Mouse (Mus musculus) hindbrain, embryonic 11.5 days (tissue): ENCODE measurements at regions not wholly inside any gene's neighbourhood (a gene's known extent, or its start where the extent isn't known, plus 50 kb on each side); places are given as distances from the start of the nearest gene placed in this dataset.

ENCODE experiments used
- ATAC-seq: fragments of 200-750 bp; cut with Nextera tagmentation; 2 replicates; pipeline ENCODE4 v1.8.0; 2017; ENCODE audit warnings: mild to moderate bottlenecking, moderate TSS enrichment, moderate library complexity; ENCODE audit not compliant: low FRiP score
- DNase-seq: peaks from one replicate; pipeline ENCODE4 v3.0.0-alpha.2; 2015; ENCODE audit warnings: low spot score
- H3K27ac ChIP-seq: fragments of 300-500 bp; sonication (generic); 2 replicates; pipeline ENCODE4 v1.5.1; 2014; ENCODE audit warnings: mild to moderate bottlenecking, low read depth, low read length
- H3K27me3 ChIP-seq: fragments of 300-500 bp; sonication (generic); 2 replicates; pipeline ENCODE4 v1.6.1; 2014; ENCODE audit warnings: mild to moderate bottlenecking, low read length, moderate library complexity, mixed read lengths; ENCODE audit not compliant: control insufficient read depth, insufficient read depth
- H3K36me3 ChIP-seq: fragments of 300-500 bp; sonication (generic); 2 replicates; pipeline ENCODE4 v1.6.1; 2014; ENCODE audit warnings: mild to moderate bottlenecking, low read length, moderate library complexity, mixed read lengths; ENCODE audit not compliant: control insufficient read depth, insufficient read depth
- H3K4me1 ChIP-seq: fragments of 300-500 bp; sonication (generic); replicated peaks from 2 replicates; pipeline ENCODE4 v1.6.1; 2014; ENCODE audit warnings: low read length, mixed read lengths; ENCODE audit not compliant: control insufficient read depth, insufficient read depth
- H3K4me2 ChIP-seq: fragments of 300-500 bp; sonication (generic); replicated peaks from 2 replicates; pipeline ENCODE4 v1.6.1; 2014; ENCODE audit warnings: mild to moderate bottlenecking, low read depth, low read length
- H3K4me3 ChIP-seq: fragments of 300-500 bp; sonication (generic); 2 replicates; pipeline ENCODE4 v1.5.1; 2014; ENCODE audit warnings: low read depth, low read length
- H3K9ac ChIP-seq: fragments of 300-500 bp; sonication (generic); 2 replicates; pipeline ENCODE4 v1.6.1; 2014; ENCODE audit warnings: low read depth, low read length
- H3K9me3 ChIP-seq: fragments of 300-500 bp; sonication (generic); 2 replicates; pipeline ENCODE4 v1.6.1; 2016; ENCODE audit warnings: low read length; ENCODE audit not compliant: control insufficient read depth
- WGBS: fragments of 180-500 bp; shearing (Covaris S2); extraction: QIAGEN DNeasy Blood & Tissue Kit; methylation state at CpG from one replicate; pipeline ENCODE4 v1.1.7; 2014; 5-methylcytosine and 5-hydroxymethylcytosine counted together

DNA sequence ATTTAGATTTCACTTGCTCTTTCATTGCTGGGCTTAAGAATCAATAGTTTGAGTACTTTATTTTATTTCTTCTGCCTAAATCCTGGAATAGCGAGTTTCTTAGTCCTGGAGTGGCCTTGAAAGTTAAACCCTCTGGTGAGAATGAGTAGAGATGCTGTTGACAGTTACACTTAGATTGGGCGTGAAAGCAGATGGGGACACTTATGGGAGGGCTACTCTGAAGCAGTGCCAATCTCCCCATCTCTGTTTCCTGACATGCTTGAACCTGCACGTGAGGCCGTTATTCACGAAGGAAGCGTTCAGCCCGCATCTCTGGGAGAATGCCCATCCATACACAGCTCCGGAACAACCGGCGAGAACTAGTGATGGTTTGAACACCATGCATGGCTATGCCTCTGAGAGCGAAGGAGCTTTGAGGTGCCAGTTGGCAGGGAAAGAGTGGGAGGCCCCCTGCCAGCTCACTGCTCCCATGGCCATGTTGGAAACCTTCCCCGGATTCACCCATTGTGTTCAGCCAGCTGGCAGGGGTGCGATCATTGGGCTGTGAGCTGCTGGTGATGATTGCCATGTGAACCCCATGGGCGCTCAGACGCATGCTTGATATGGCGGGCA is 792.2 kb upstream of the Got2 start:
- H3K4me2 ChIP-seq = no peak overlapping the region
- H3K4me1 ChIP-seq = no peaks in the 10 kb centered on the region
- H3K36me3 ChIP-seq = no peaks in the 10 kb centered on the region
- ATAC-seq (no peak), DNase-seq (no peak)
- no peak overlapping the region for H3K4me3 ChIP-seq
- WGBS = 91% methylated on average over 16 of the region's 16 CpGs
- H3K9me3 ChIP-seq = no peaks in the 10 kb centered on the region
- H3K27ac ChIP-seq = no peak overlapping the region
- H3K9ac ChIP-seq = no peak overlapping the region
- no peaks in the 10 kb centered on the region for H3K27me3 ChIP-seq

- no peak overlapping the region for H3K4me2 ChIP-seq
- ATAC-seq (no peak), DNase-seq (no peak)
- WGBS = 76% methylated on average over 4 of the region's 4 CpGs
- H3K36me3 ChIP-seq = no peaks in the 10 kb centered on the region
- no peaks in the 10 kb centered on the region for H3K27me3 ChIP-seq
- no peaks in the 10 kb centered on the region for H3K4me1 ChIP-seq
- H3K9ac ChIP-seq = no peak overlapping the region
- no peaks in the 10 kb centered on the region for H3K9me3 ChIP-seq
- H3K27ac ChIP-seq = no peak overlapping the region
- no peak overlapping the region for H3K4me3 ChIP-seq
These were observed 791.2 kb upstream of the Got2 start for GRCm38 (mm10) chr8:96679510-96679909.

- Histone ChIP-seq H3K36me3 (no peaks in the 10 kb centered on the region), H3K4me2 (no peak overlapping the region), H3K9ac (no peak overlapping the region), H3K4me3 (no peak overlapping the region), H3K27ac (no peak overlapping the region), H3K9me3 (no peaks in the 10 kb centered on the region), H3K4me1 (no peaks in the 10 kb centered on the region), H3K27me3 (no peaks in the 10 kb centered on the region)
- DNase-seq (peak; percentile 3), ATAC-seq (no peak)
- whole genome bisulfite sequencing = 63% methylated on average over 8 of the region's 8 CpGs
These were observed 786.4 kb upstream of the Got2 start for GRCm38 (mm10) chr8:96674703-96675102.

DNA sequence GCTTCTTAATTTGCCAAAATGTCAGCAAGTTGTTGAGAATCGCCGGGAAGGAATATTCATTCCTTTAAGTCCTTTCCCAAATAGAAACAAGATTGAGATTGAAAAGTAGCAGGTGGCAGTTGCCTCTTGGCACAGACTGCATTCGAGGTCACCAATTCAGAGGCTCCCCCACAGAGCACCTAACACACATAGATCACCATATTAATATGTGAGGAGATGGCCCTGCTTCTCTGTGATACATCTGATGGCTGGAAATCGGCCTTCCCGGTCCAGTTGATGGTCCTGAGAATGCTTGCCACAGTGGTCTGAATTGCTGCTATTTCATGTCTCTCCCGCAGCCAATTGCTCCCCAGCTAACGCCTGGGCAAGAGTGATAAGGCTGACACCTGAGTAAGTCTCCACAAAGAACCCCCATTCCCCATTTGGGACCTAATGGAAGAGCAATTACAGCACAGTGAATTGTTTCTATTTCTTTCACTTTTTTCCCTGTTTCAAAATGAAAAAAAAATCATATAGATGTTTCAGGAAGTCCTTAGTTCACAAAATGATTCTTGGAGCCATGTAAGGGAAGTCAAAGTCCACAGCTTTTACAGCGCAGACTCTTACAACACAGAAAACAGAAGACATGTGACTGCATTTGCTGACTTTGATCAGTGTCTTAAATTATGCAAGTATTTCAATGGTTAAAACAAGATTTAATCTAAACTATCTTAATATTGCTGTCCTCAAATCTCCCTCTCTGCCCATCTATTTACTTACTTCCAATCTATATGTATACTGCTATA is 768.3 kb upstream of the Got2 start:
- ATAC-seq (no peak), DNase-seq (no peak)
- Histone ChIP-seq H3K4me1 (no peaks in the 10 kb centered on the region), H3K9ac (no peak overlapping the region), H3K9me3 (no peaks in the 10 kb centered on the region), H3K27me3 (no peaks in the 10 kb centered on the region), H3K4me2 (no peak overlapping the region), H3K4me3 (no peak overlapping the region), H3K36me3 (no peaks in the 10 kb centered on the region), H3K27ac (no peak overlapping the region)
- WGBS = 87% methylated on average over 8 of the region's 8 CpGs

DNA sequence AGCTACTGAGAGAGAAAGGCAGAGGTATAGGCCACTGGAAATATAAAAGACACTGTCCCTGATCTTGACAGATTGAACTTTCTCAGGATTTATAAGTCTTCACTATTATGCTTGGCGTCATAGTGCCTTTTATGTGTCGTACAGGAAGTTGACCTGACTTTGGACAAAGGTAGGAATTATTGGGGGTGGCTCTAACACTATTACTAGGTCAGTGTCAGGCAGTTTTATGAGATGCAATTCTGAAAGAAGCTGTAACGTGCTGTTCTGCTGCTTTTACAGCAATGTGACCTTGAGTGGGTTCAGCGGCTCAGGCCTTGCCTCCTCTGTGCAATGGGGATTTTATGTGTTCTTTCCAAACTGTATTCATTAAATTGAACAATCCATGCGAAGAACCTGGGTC is 759.4 kb upstream of the Got2 start:
- ATAC-seq (no peak), DNase-seq (no peak)
- Histone ChIP-seq H3K36me3 (no peaks in the 10 kb centered on the region), H3K9ac (no peak overlapping the region), H3K9me3 (no peaks in the 10 kb centered on the region), H3K4me1 (no peaks in the 10 kb centered on the region), H3K27me3 (no peaks in the 10 kb centered on the region), H3K27ac (no peak overlapping the region), H3K4me3 (no peak overlapping the region), H3K4me2 (no peak overlapping the region)
- WGBS = 85% methylated on average over 5 of the region's 5 CpGs
